24 mouse cellular contexts compared by ENCODE assay signal in genomic region chr3:82265941-82266340, GRCm38 (mm10).
"Had no signal": no experiment of that assay in that cellular context is flagged by ENCODE, and none has a peak within 500 bp of the region (broad histone marks: within the 10 kb centered on the region; RNA-seq: fewer than 3 reads in every experiment).

No protein-coding gene starts in this region.

- H3K36me3 ChIP-seq: heart, embryonic 10.5 days; heart, embryonic 12.5 days; hindbrain, embryonic 10.5 days; hindbrain, embryonic 12.5 days; intestine, embryonic 15.5 days; limb, embryonic 10.5 days; limb, embryonic 12.5 days; liver, embryonic 12.5 days had no signal

- ATAC-seq: forebrain, embryonic 16.5 days; hindbrain, embryonic 16.5 days; inflammation-experienced regulatory T-cells, adult 6 months; intestine, embryonic 15.5 days; liver, embryonic 12.5 days had no signal

- H3K9me3 ChIP-seq: heart, embryonic 10.5 days; heart, embryonic 12.5 days; hindbrain, embryonic 10.5 days; hindbrain, embryonic 12.5 days; intestine, embryonic 15.5 days; limb, embryonic 10.5 days; liver, embryonic 12.5 days had no signal

- H3K27ac ChIP-seq: gastrocnemius, adult 2 months; heart, embryonic 10.5 days; hindbrain, embryonic 10.5 days; hindbrain, embryonic 12.5 days; hindbrain, embryonic 14.5 days; intestine, embryonic 15.5 days; layer of hippocampus, adult 2 months; left cerebral cortex, adult 2 months; limb, embryonic 10.5 days; limb, embryonic 12.5 days; liver, embryonic 12.5 days; liver, embryonic 14.5 days had no signal

- H3K4me2 ChIP-seq: heart, embryonic 12.5 days; hindbrain, embryonic 12.5 days; hindbrain, embryonic 14.5 days; intestine, embryonic 15.5 days; limb, embryonic 12.5 days; liver, embryonic 12.5 days had no signal

- H3K4me1 ChIP-seq: heart, embryonic 10.5 days; hindbrain, embryonic 10.5 days; hindbrain, embryonic 12.5 days; intestine, embryonic 15.5 days; limb, embryonic 10.5 days; limb, embryonic 12.5 days; liver, embryonic 12.5 days had no signal

- H3K4me3 ChIP-seq: gastrocnemius, adult 2 months; heart, embryonic 10.5 days; heart, embryonic 12.5 days; hindbrain, embryonic 10.5 days; hindbrain, embryonic 12.5 days; intestine, embryonic 15.5 days; layer of hippocampus, adult 2 months; left cerebral cortex, adult 2 months; limb, embryonic 10.5 days; limb, embryonic 12.5 days; liver, embryonic 12.5 days had no signal

- DNase-seq: gastrocnemius, adult 2 months; gastrocnemius, postnatal 10 days; gastrocnemius, postnatal 25 days; heart, adult 18-20 months; heart, postnatal 10 days; heart, postnatal 4 days; kidney, adult 18-20 months; kidney, postnatal 4 days; liver had no signal

- H3K9ac ChIP-seq: heart, embryonic 12.5 days; hindbrain, embryonic 12.5 days; hindbrain, embryonic 14.5 days; intestine, embryonic 15.5 days; limb, embryonic 12.5 days; liver, embryonic 12.5 days; liver, embryonic 14.5 days had no signal

- H3K27me3 ChIP-seq: heart, embryonic 12.5 days; hindbrain, embryonic 12.5 days; intestine, embryonic 15.5 days; limb, embryonic 12.5 days; liver, embryonic 12.5 days had no signal
